Mouse (Mus musculus): ENCODE results near the gene Ttc41.

DNA sequence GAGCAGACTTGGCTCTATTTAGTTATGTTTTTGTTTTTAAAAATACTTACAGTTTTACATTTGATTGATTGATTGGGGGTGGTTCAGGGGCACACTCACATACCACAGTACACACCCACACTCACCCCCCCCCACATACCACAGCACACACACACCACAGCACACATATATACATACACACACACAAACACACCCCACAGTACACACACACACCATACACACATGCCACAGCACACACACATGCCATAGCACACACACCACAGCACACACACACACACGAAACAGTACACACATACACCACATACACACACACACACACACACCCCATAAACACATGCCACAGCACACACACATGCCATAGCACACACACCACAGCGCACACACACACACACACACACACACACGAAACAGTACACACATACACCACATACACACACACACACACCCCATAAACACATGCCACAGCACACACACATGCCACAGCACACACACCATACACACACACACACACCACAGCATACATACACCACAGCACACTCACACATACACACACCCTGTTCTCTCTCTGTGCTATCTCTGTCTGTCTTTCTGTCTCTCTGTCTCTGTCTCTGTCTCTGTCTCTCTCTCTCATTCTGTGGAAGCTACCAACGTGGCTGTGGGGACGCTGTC is 90.6 kb downstream of the Ttc41 start:
- no peak for TF ChIP-seq CTCF (IDR thresholded peaks at IDR 0.05)
- TF ChIP-seq EP300 (IDR thresholded peaks at IDR 0.05), result no peak

All from lung, postnatal 0 days (tissue).